Mouse (Mus musculus) cerebellum, adult (tissue): ENCODE results near the gene Bub1b.
"Not testable (repeated sequence)": the region's sequence is repeated elsewhere in the genome, so short reads cannot be mapped to it uniquely, and the experiment has no call there.

ENCODE experiments used
- ATAC-seq: cut with Nextera tagmentation; 2 replicates; pipeline ENCODE4 v1.9.2; 2017; ENCODE audit warnings: mild to moderate bottlenecking, moderate library complexity, mixed read lengths; ENCODE audit not compliant: insufficient number of reproducible peaks, low FRiP score, low TSS enrichment

Gene Bub1b

DNA sequence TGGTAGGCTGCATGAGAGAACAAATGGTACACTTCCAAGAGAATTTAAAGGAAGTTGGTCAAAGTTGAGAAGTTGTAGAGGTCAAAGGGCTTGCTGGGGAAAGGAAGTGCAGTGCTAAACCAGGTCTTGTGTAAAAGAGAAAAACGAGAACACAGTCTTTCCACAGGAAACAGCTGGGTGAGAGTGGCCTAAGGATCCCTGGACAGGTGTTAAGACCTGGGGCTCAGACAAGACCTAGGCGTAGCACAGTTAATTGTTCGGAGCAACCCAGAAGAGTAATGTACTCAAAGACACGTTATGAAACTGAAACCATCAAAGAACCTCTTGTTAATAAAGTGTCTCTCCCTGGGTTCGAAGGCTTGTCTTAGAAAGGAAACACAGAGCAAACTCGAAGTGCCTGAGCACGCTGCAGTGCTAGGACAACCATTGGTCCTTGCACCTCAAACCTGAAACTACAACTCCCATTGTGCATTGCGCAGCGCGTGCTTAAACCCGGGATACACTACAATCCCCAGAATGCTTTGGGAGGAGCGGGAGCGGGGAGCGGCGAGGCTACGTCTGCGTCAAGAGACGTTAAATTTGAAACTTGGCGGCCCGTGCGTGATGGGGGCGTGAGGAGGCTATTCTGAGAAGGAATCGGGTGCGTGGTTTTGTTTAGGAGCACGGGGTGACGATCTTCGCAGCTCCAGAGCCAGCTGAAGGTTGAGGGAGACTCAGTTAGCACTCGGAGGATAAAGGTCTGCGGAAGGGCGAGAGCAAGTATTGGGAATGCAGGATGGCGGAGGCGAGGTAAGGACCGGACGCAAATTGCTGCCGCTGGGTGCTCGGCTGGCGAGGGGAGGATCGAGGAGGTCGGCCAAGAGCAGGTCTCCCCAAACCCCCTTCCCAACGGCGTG is at the start of gene Bub1b:
Gene Bub1b (plus strand): TSS at position 539 of the 896 bp plus-strand sequence.
- peak; percentile 99 for ATAC-seq

DNA sequence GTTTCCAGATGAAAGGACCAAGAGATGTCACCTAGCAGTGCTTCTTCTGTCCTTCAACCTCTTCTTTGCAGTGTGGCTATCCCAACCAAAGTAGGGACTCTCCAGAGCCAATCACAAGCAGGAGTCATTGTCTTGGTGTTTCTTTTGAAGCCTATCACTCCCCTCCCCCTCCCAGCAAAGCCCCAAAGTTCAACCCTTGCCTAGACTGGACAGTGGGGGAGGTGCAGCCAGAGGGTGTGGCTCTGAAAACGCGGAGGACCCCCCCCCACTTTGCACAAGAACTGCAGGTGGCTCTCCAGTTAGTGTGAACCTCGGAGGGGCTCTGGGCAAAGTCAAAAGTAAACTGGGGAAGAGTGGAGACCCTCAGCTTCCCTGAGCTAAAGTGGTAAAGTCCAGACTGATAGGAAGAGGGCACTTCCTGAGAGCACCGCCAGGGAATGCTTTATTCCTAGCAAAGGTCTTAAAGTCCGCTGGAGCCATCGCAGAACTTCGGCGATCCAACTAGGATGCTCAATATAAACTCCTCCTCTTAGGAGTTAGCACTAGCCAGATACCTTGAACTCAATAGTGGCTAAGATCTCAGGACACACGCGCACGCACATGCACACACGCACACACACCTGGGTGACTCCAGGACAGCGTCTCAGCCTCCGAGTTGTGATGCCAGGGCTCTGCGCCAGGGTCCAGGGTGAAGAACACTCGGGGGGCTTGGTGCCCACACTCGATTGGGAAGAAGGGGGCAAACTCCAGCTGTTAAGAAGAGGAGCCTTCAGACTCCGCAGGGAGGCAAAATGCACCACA is 49.4 kb upstream of the Bub1b start:
- no peak for ATAC-seq

DNA sequence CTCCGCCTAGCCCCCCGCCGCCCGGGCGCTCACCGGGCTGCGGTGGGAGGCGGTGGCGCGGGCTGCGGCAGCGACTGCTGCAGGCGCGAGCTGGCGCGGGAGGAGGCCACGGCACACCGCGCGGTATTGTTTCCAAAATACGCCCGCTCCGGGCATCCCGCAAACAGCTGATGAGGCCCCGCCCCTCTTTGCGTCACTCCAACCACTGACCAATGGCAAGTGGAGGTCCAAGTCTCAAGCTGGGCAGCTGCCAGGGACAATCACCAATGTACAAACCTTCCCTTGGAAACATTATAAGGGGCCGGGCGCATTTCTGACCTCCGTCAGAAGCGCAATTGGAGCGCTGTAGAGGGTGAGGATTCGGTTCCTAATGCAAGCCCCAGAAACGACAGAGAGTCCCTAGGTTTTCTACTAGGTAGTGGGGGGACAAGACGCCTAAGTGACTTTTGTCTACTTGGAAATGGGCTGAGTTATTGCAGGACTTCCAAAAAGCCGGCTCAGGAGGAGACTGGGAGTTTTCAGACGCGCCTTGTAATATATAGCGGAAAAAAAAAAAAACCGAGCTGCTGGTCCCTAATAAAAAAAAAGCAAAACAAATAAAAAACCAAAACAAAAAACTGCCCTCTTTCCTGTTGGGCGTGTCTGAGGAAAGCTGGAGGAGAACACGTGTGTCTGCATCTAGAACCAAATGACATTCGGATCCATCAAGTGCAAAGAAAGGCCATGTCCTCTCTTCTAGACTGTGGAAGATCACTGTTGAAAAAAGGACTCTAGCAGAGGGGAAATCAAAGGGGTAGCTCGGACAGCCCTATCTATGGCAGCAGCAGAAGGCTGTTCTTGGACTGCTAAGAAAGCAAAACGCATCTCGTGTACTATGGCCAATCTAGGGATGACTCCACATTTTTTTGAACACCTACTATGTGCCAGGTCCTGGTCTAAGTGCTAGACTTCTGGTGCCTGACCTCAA is 48.2 kb upstream of the Bub1b start, which contains the start of gene Bmf:
Gene Bmf (minus strand): TSS at position 181 of the 967 bp plus-strand sequence.
- peak; percentile 70 for ATAC-seq

DNA sequence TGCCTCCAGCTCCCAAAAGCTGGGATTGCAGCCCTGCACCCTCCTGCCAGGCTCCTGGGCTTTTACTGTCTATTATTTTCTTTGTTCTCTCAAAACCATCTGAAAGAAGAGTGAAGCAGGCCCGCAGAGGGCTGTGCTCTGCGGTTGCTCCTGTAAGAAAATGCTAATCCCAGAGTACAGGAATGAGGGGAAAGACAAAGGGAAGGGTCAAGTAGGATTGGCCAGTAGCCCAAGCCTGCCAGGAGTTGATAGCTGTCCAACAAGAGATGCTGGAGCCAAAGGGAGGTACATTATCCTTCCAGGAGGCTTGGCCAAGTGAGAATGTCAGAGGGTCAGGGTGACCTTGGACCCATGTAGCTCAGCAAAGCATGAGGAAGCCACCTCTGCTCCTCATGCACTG is 46.4 kb upstream of the Bub1b start:
- no peak for ATAC-seq

DNA sequence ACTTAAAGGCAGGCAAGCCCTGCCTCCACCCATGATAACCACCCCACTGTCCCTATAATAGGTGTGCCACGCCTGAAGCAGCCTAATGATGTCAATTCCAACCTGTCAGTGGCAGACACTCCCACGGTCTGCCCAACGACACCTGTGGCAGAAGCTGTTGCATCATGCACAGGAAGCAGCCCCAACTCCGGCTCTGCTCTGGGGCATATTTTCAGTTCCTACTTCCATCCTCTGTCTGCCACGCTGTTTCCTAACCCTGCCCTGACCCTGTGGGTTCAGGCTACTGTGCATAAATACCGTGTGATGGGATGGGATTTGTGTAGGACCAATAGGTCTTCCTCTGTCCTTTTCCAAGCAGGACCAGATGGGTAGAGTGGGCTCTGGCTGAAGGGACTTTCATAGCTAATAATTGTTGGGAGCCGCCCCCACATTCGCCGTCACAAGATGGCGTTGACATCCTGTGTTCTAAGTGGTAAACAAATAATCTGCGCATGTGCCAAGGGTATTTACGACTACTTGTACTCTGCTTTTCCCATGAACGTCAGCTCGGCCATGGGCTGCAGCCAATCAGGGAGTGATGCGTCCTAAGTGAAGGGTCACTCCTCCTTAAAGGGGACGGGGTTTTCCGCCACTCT is 43.5 kb upstream of the Bub1b start:
- not testable (repeated sequence) for ATAC-seq

DNA sequence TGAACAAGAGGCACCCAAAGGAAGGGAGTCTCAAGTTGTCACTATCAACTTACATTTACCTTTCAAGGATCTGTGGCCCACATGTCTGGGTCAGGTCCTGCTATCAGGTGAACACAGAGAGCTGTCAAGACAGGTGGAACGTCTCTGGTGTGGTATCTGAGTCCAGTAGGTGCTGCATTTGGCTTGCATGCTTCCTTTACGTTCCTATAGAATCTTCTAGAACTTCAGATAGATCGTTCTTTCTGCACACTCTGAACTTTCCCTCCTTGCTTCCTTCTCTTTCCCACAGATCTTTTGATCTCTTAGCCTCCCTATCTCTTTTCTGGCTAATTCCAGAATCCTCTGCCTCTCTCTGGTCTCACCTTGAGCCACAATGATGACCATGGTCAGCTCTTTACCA is 39.6 kb upstream of the Bub1b start:
- ATAC-seq = no peak

DNA sequence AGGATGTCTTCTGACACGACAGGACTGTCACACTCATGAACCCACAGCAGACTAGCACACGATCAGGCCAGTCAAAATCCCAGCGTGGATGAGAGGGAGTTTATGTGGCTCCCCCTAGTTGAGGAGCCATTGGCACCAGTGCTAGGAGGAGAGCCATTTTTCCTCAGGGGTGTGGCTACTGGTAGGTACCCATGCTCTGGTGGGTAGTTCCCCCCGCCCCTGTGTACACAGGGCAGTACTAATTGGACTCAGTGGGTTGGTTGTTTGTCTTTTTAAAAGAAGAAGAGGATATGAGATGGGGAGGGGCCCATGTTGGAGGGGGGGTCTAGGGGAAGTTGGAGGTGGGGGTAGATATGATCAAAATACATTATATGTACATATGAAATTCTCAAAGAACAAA is 36.0 kb upstream of the Bub1b start:
- ATAC-seq = no peak

DNA sequence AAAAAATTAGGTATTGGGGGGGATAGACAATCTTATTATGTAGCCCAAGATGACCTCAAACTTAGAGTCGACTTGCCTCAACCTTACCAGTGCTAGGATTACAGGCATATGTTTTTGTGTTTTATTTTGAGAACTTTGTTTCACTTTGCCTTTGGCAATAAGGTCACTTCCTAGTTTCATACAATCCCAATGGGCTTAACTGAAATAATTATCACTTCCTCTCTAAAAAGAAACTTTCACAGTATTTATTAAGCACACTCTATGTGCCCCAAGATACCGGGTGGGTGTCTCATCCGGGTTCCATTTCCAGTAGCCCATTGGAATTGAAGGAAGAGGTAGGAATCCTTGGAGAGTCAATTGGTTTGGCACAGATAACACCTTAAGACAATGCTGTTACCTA is 35.6 kb upstream of the Bub1b start:
- ATAC-seq = no peak

DNA sequence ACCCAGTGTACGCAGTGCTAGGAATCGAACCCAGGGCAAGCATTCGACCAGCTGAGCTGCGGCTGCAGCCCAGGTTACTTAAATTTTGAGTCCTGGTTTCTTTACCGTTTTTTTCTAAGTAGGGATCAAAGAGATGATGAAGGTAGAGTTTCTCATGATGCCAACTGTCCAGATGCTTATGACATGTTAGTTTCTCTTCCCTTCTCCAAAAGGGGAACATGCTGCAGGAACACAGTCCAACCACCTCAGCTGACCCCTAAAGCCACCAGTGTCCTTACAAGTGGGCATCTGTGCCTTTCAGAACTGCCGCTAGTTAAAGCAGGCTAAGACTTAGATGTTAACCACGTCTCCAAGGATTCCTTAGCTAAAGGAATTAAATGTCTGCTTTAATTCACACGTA is 30.8 kb upstream of the Bub1b start:
- ATAC-seq = no peak

DNA sequence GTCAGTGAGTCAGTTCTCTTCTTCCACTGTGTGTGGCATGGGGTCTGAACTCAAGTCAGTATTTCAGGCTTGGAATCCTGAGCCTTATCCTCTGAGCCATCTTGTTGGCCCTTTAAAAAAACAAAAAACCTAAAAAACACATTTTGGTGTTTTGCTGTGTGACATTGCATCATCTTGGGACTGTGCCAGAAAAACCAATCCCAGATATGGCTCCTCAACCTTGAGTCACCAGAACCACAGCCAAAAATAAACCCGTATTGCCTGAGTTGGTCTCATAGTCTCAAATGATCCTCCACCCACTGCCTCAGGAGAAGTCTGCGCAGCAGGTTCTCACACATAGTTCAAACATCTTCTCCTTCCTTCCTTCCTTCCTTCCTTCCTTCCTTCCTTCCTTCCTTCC is 27.1 kb upstream of the Bub1b start:
- ATAC-seq = no peak

DNA sequence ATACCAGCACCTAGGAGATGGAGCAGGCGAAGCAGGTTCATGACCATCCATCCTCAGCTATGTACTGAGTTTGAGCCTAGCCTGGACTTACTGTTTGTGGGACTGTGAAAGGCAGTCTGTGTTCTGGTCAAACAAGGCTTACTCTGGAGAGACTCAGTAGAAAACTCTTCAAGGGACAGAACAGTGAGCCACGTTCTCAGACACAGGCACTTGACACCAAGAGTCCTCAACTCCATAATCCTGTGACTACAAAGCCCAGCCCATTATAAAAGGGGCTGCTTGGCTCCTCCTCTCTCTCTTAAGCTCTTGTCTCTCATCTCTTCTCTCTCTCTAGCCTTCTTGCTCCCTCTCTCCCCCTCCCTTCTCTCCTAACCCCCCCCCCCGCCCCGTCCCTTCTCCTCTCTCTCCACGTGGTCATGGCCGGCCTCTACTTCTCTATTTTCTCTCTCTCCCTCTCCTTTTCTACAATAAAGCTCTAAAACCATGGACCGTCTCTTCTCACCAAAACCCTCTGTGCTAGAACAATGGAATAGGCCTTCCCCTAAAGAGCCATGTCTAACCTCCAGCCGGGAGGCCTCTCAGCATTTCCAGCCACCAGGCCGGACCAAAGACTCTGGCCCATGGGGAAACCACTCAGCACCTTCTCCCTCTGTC is 25.7 kb upstream of the Bub1b start:
- no peak for ATAC-seq

DNA sequence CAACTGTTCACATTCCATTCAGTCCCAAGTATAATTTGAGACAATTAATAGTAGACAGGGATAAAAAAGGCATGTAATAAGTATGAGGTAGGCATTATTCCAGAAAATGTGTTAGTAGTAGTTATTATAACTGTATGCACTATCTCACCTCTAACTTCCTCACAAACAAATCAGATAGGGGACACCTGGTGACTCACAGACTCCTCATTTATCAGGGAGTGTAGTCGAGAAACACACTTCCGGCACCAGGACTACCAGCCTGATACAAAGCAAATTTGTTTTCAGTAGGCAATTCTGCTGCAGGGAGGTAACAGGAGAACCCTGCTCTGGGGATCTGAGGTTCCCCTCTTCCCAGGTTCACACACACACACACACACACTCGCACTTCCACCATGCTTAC is 24.9 kb upstream of the Bub1b start:
- ATAC-seq = no peak

DNA sequence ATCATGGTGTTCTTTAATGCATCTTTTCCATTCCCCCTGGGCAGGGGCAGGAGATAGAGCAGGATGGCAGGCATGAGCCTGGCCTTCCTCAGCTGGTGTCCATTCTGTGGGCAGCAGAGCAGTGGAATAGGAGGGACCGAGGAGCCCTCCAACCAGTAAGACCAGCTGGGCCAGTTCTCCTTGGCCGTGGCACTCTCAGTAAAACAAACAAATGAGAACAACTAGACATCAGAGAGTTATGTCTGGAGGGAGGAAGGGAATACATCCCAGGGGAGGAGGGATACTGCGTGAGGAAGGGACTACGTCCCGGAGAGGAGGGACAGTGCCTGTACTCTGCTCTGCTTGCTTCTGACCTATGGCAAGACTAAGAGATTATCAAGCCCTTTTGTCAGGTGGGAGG is 12.0 kb upstream of the Bub1b start:
- ATAC-seq = no peak

DNA sequence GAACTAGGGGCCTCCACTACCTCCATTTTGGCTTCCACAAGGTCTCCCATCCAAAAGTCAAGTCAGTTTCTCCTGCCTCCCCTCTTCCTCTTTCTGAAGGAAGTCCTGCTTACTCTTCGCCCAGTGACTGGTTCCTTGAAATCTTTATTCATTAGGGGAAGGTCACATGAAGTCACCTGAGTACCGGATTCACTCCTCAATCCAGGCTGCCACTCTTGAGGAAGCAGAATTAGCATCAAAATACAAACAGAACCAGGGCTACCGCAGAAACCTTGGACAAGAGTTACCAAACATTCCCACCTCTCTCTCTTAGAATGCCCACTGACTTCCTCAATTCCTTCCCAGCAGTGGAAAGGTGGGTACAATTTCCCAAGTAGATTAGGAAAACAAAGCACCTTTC is 10.3 kb upstream of the Bub1b start:
- ATAC-seq = no peak

DNA sequence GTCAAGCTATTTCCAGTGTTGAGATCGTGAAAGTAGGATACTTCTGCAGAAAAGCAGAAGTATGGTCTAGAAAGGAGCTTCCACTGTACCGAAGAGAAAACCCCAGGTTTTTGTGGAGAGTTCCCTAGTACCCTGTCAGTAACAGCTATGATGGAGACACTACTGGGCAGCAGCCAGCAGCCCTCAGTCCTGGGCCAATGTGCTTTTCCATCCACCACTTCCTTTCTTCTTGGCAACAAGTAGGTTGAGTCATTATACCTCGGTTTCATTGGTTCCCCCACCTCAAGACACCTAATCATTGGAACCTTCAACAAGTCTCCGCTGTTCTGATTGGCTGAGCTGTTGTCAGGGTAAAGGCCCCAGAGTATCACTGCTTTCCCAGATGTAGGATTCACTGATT is 6.9 kb upstream of the Bub1b start:
- no peak for ATAC-seq

DNA sequence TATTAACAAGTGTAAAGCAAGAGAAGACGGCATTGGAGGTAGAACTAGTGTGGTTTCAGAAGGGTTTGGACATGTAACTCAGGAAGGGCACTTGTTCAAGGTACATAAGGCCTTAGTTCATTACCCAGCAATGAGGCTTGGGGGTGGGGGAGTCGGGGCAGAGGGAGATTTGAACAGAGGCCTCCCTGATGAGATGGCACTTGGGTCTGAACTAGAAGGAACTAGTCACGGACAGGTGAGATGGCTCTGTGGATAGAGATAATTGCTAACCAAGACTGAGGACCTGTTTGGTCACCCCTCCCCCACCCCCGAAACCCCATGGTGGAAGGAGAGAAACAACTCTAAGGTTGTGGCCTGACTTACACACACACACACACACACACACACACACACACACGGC is 1.1 kb downstream of the Bub1b start:
- ATAC-seq = no peak

DNA sequence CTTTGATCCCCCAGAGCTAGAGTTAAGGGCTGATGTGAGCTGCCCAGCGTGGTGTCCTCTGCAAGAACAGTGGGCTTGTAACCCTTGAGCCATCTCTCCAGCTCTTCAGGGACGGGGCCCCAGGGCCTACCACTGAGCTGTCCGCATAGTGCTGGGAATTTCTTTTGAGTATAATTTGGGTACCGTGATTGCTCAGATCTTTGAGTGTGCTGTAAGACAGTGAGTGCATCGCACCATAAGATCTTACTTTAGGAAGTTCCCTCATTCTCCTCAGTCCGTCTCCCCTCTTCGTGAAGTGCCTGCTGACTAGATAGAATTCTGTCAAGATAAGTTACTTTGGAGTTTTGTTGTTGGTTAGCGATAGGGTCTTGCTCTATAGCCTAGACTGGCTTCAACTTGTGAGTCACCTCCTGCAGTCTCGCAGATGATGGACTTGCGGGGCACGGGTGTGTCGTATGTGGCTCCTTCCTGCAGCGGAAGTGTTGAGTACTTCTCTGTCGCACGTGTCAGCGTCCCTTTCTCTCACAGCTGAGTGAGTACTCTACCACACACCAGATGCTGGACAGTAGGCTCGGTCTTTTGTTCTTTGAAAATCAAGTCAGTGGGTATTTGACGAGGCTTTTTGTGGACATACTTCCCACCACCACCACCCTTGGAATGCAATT is 3.7 kb downstream of the Bub1b start:
- ATAC-seq = no peak

DNA sequence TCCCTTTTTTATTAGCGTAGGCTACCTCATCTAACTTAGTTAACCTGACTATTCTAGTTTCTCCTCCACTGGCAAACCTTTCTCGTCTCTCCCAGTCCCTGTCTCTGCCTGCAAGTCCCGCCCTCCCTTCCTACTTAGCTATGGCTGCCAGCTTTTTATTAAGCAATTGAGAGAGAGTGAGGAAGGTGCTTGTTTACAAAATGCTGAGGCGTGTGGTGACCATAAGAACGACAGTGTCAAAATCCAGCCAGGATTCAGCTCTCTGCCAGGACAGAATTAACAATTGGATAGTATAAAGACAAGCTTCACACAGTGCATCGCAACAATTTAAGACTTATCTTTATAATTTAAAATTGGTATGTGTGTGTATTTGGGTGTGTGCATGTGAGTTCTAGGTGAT is 6.1 kb downstream of the Bub1b start:
- no peak for ATAC-seq

DNA sequence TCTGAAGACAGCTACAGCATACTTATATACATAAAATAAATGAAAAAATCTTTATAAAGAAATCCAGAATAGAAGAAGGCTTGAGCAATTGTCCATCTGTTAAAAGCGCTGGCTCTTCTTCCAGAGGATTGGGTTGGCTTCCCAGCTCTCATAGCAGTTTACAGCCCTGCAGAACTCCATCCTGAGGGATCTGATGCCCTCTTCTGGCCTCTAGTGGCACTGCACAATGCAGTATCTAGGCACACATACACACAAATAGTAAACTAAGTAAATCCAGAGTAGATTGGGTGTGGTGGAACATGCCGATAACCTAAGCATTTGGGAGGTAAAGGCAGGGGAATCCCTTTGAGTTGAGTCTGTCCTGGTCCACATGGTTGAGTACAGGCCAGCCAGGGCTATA is 8.0 kb downstream of the Bub1b start:
- no peak for ATAC-seq
